Mouse (Mus musculus) lung, embryonic 15.5 days (tissue): Measurements from ENCODE around the gene Lck. TPM values are rescaled to one million over a fixed set of nuclear protein-coding genes. Genes with fewer than 3 reads are reported as not detected.

ENCODE experiments used
- ATAC-seq: fragments of 200-750 bp; cut with Nextera tagmentation; 2 replicates; pipeline ENCODE4 v1.8.0; 2017; ENCODE audit warnings: moderate number of reproducible peaks, borderline replicate concordance; ENCODE audit not compliant: low FRiP score, low TSS enrichment; ENCODE audit errors: extremely low read depth
- H3K27ac ChIP-seq: fragments of 300-500 bp; sonication (generic); 2 replicates; pipeline ENCODE4 v1.5.1; 2015; ENCODE audit warnings: moderate library complexity, mild to moderate bottlenecking, inconsistent platforms
- H3K27me3 ChIP-seq: fragments of 300-500 bp; sonication (generic); 2 replicates; pipeline ENCODE4 v1.6.1; 2015; ENCODE audit warnings: inconsistent platforms
- H3K36me3 ChIP-seq: fragments of 300-500 bp; sonication (generic); 2 replicates; pipeline ENCODE4 v1.6.1; 2015; ENCODE audit warnings: inconsistent platforms
- H3K4me1 ChIP-seq: fragments of 300-500 bp; sonication (generic); 2 replicates; pipeline ENCODE4 v1.6.1; 2015; ENCODE audit warnings: inconsistent platforms
- H3K4me2 ChIP-seq: fragments of 300-500 bp; sonication (generic); 2 replicates; pipeline ENCODE4 v1.6.1; 2015; ENCODE audit warnings: inconsistent platforms, mild to moderate bottlenecking, moderate library complexity
- H3K4me3 ChIP-seq: fragments of 300-500 bp; sonication (generic); 2 replicates; pipeline ENCODE4 v1.5.1; 2015; ENCODE audit warnings: mild to moderate bottlenecking, inconsistent platforms
- H3K9ac ChIP-seq: fragments of 300-500 bp; sonication (generic); 2 replicates; pipeline ENCODE4 v1.6.1; 2015; ENCODE audit warnings: inconsistent platforms
- H3K9me3 ChIP-seq: fragments of 300-500 bp; sonication (generic); 2 replicates; pipeline ENCODE4 v1.6.1; 2016; ENCODE audit warnings: inconsistent platforms
- WGBS: fragments of 180-500 bp; shearing (Covaris S2); methylation state at CpG from one replicate; pipeline ENCODE4 v1.1.7; 2015; 5-methylcytosine and 5-hydroxymethylcytosine counted together
- polyA plus RNA-seq: library from polyadenylated mRNA; unstranded; fragments of >200 nt; fragmentation: Nextera tagmentation; extraction: Ambion mirVana; gene quantifications from 2 replicates; pipeline ENCODE4 v1.2.1, GENCODE M21; 2015

Gene Lck
- polyA plus RNA-seq, 1 experiment from 2014 or later = 24.9 TPM

DNA sequence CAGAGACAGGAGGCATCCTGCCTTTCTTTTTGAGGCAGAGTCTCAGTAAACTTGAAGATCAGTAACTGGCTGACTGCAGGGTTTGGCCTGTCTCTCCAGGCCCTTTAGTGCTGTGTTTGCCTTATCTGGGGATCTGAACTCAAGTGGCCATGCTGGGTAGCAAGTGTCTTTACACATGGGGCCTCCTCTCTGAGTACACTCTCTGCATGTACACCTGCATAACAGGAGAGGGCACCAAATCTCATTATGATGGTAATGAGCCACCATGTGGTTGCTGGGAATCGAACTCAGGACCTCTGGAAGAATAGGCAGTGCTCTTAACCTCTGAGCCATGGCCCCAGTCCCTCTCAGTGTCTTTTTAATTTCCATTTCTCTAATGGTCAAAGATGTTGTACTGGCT, 8.8 kb upstream of the Lck start:
- WGBS = 75% methylated on average over 1 of the region's 1 CpGs
- Histone ChIP-seq H3K9ac (no peak overlapping the region), H3K4me3 (no peak overlapping the region), H3K27me3 (no peaks in the 10 kb centered on the region), H3K4me2 (no peak overlapping the region), H3K4me1 (peaks cover 18% of the 10 kb centered on the region), H3K9me3 (no peaks in the 10 kb centered on the region), H3K27ac (no peak overlapping the region), H3K36me3 (no peaks in the 10 kb centered on the region)
- ATAC-seq = no peak

GRCm38 (mm10) chr4:129580347-129580746, 6.9 kb upstream of the Lck start:
- Histone ChIP-seq H3K4me2 (no peak overlapping the region), H3K36me3 (no peaks in the 10 kb centered on the region), H3K4me3 (no peak overlapping the region), H3K9me3 (no peaks in the 10 kb centered on the region), H3K4me1 (peaks cover 15% of the 10 kb centered on the region), H3K27ac (no peak overlapping the region), H3K9ac (no peak overlapping the region), H3K27me3 (no peaks in the 10 kb centered on the region)
- no peak for ATAC-seq
- WGBS = 54% methylated on average over 7 of the region's 7 CpGs

- Histone ChIP-seq H3K27ac (peak within 1 kb of the TSS; percentile 31; the same call in 1 of the 2 replicates), H3K27me3 (no peaks in the 10 kb centered on the region), H3K36me3 (no peaks in the 10 kb centered on the region), H3K4me2 (0 out of 2 replicates have a peak within 1 kb of the TSS, but pooled peaks have one; percentile 15), H3K9ac (no peak within 1 kb of the TSS), H3K4me3 (no peak within 1 kb of the TSS), H3K4me1 (peaks cover 6% of the 10 kb centered on the region; the same call in 1 of the 2 replicates), H3K9me3 (no peaks in the 10 kb centered on the region)
- 73% methylated on average over 5 of the region's 5 CpGs for WGBS
- no peak for ATAC-seq
These were observed 5.0 kb upstream of the Lck start, which contains the start of gene Fam167b for GRCm38 (mm10) chr4:129578466-129578865. Fam167b (minus strand) TSS chr4:129578549.

GRCm38 (mm10) chr4:129577688-129578087, 4.2 kb upstream of the Lck start:
- Histone ChIP-seq H3K27me3 (no peaks in the 10 kb centered on the region), H3K4me3 (no peak overlapping the region), H3K36me3 (no peaks in the 10 kb centered on the region), H3K4me1 (peaks cover 6% of the 10 kb centered on the region; the same call in 1 of the 2 replicates), H3K4me2 (no peak overlapping the region), H3K27ac (no peak overlapping the region; the same call in 1 of the 2 replicates), H3K9ac (no peak overlapping the region), H3K9me3 (no peaks in the 10 kb centered on the region)
- 75% methylated on average over 7 of the region's 7 CpGs for WGBS
- ATAC-seq = no peak

- Histone ChIP-seq H3K9me3 (no peaks in the 10 kb centered on the region), H3K36me3 (no peaks in the 10 kb centered on the region), H3K4me3 (no peak overlapping the region), H3K27ac (no peak overlapping the region), H3K4me2 (peak overlapping the region; percentile 15; the same call in 1 of the 2 replicates), H3K9ac (no peak overlapping the region), H3K27me3 (no peaks in the 10 kb centered on the region), H3K4me1 (peaks cover 6% of the 10 kb centered on the region; the same call in 1 of the 2 replicates)
- no peak for ATAC-seq
- WGBS = 33% methylated on average over 21 of the region's 21 CpGs
These were observed 3.5 kb upstream of the Lck start for GRCm38 (mm10) chr4:129576863-129577491.

GRCm38 (mm10) chr4:129575171-129575844, 1.9 kb upstream of the Lck start:
- Histone ChIP-seq H3K4me2 (no peak overlapping the region; the same call in 1 of the 2 replicates), H3K27ac (peak overlapping the region; percentile 4; the same call in 1 of the 2 replicates)
- WGBS = 45% methylated on average over 7 of the region's 8 CpGs

DNA sequence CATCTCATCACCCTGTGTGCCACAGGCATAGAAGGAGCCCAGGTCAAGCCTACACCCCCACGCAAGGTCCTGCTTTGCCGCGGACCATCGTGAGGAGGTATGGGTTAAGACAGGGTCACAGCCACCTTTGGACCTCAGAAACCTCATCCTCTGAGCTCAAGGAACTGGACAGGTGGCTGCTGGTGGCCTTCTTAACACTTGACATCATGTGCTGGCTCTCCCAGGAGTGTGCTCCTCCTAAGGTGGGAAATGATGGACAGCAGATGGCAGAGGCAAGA, 409 bp downstream of the Lck start:
- no peaks in the 10 kb centered on the region for H3K36me3 ChIP-seq
- no peak overlapping the region for H3K4me3 ChIP-seq
- H3K9ac ChIP-seq = no peak overlapping the region
- H3K4me1 ChIP-seq = 0 out of 2 replicates have a peak, but pooled peaks cover 3% of the 10 kb centered on the region
- ATAC-seq = no peak
- H3K27me3 ChIP-seq = no peaks in the 10 kb centered on the region
- H3K4me2 ChIP-seq = no peak overlapping the region
- 96% methylated on average over 4 of the region's 4 CpGs for WGBS
- H3K27ac ChIP-seq = peak overlapping the region; percentile 39; the same call in 1 of the 2 replicates
- H3K9me3 ChIP-seq = no peaks in the 10 kb centered on the region

More at GRCm38 (mm10) chr4:129575171-129575844, 1.9 kb upstream of the Lck start:
- Histone ChIP-seq H3K36me3 (no peaks in the 10 kb centered on the region), H3K27me3 (no peaks in the 10 kb centered on the region), H3K9me3 (no peaks in the 10 kb centered on the region), H3K4me1 (peaks cover 6% of the 10 kb centered on the region; the same call in 1 of the 2 replicates), H3K9ac (no peak overlapping the region), H3K4me3 (no peak overlapping the region)
- no peak; the same call in 1 of the 2 replicates for ATAC-seq

- WGBS = 63% methylated on average over 13 of the region's 13 CpGs
- H3K27me3 ChIP-seq = no peaks in the 10 kb centered on the region
- no peaks in the 10 kb centered on the region for H3K9me3 ChIP-seq
- no peak overlapping the region for H3K9ac ChIP-seq
- H3K4me1 ChIP-seq = no peaks in the 10 kb centered on the region
- no peaks in the 10 kb centered on the region for H3K36me3 ChIP-seq
- no peak for ATAC-seq
- H3K27ac ChIP-seq = peak overlapping the region; percentile 39; the same call in 1 of the 2 replicates
- no peak overlapping the region for H3K4me3 ChIP-seq
- no peak overlapping the region for H3K4me2 ChIP-seq
These were observed 977 bp downstream of the Lck start for GRCm38 (mm10) chr4:129572236-129573092.

DNA sequence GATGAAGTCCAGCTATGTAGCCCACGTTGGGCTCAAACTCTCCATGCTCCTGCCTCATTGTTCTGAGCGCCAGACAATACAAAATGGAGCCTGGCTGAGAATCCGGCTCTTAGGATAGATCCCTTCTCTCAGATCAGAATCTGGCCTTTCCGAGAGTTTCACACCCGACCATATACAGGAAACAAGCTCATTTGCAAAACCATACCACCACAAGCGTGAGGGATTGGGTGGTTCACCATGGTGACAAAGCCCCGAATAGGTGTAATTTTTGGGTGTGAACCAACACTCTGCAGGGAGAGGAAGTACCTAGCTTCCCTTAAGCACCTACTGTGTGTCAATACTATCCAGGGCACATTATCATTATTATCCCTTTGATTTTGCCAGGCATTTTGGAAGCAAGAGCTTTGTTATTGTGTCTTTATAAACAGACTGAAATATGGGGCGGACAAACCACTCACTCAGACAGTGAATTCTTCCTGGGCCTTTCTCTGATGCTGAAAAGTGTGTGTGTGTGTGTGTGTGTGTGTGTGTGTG, 1.8 kb downstream of the Lck start:
- Histone ChIP-seq H3K4me2 (no peak overlapping the region), H3K27ac (no peak overlapping the region), H3K36me3 (no peaks in the 10 kb centered on the region), H3K9me3 (no peaks in the 10 kb centered on the region), H3K27me3 (no peaks in the 10 kb centered on the region), H3K9ac (no peak overlapping the region), H3K4me1 (no peaks in the 10 kb centered on the region), H3K4me3 (no peak overlapping the region)
- WGBS = 62% methylated on average over 8 of the region's 8 CpGs
- ATAC-seq = no peak

DNA sequence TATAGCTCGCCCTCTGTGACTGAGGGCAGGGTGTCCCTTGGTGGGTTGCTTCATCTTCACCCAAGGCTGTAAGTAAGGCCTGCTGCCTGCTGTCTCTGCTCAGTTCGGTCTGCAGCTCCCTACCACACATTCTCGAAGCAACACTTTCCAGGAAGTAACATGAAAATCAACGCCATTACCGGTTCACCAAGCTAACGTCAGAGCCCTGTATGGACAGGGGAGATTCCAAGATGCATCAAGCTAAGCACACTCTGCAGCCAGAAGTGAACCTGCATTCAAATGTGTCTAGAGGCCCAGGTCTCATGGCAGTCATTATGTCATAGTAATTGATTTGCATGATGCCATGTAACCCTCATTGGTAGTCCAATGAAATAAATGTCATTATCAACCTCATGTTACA, 3.4 kb downstream of the Lck start:
- WGBS = 76% methylated on average over 6 of the region's 6 CpGs
- no peaks in the 10 kb centered on the region for H3K36me3 ChIP-seq
- H3K27me3 ChIP-seq = no peaks in the 10 kb centered on the region
- H3K9ac ChIP-seq = no peak overlapping the region
- no peak overlapping the region for H3K4me2 ChIP-seq
- no peak overlapping the region for H3K27ac ChIP-seq
- H3K9me3 ChIP-seq = no peaks in the 10 kb centered on the region
- H3K4me1 ChIP-seq = no peaks in the 10 kb centered on the region
- H3K4me3 ChIP-seq = no peak overlapping the region
- ATAC-seq = no peak

DNA sequence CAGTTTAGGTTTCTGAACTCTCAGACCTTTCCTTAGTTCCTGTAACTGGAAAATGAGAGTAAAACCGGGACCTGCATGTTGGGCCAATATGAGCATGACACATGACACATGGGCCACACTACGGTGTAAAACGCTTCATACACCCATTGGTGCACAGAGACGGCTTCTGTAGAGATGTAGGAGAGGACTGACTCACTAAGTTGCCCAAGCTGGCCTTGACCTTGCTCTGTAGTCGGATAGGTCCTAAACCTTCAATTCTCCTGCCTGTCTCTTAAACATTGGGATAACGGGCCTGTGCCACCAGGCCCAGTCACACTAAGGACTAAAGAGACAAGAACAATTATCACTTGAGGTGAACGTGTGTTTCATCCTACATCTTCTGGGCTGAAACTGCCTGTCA, 5.1 kb downstream of the Lck start:
- H3K4me3 ChIP-seq = no peak overlapping the region
- no peak overlapping the region for H3K9ac ChIP-seq
- no peaks in the 10 kb centered on the region for H3K4me1 ChIP-seq
- no peak for ATAC-seq
- no peaks in the 10 kb centered on the region for H3K27me3 ChIP-seq
- WGBS = 89% methylated on average over 7 of the region's 7 CpGs
- no peaks in the 10 kb centered on the region for H3K9me3 ChIP-seq
- no peak overlapping the region for H3K27ac ChIP-seq
- H3K4me2 ChIP-seq = no peak overlapping the region
- H3K36me3 ChIP-seq = no peaks in the 10 kb centered on the region
